ENCODE assay signal across 12 mouse cellular contexts in the genomic region with DNA sequence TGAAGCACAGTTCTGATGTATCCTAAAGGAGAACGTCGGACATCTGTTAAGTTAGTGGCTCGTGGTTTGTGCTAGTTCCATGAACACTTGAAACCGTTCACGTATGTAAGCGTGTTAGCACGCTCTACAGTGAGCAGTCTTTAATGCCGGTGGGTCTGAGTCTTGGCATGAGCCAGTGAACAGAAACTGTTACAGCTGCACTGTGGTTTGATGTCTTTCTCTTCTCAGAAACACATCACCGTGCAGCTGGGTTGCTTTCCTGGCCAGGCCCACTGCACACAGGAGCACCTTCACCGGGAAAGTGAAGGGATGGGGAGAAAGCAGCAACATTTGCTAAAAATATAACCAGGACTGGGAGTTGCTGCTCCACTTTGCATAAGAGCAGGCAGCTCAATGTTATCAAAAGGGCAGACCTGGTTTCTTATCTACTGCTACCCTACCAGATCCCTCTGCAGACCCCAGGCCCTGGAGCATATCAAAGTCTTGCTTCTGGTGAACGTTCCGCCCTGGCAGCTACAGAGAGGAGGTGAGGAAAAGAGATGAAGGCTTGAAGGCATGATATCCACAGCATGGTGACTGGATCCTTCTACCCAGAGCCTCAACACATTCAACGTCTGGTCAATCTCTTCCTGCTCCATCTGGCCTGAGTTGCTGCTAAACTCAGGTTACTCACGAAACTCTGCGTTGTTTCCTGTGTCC. TPM values are rescaled to one million over a fixed set of nuclear protein-coding genes. Genes with fewer than 3 reads are reported as not detected.
A peak's percentile ranks its signal among the peaks of the same experiment; 100 is the strongest.
DNase-seq lines count a peak whose midpoint lies in the region; ATAC-seq lines count a peak whose summit lies in the region.
"Had no signal": no experiment of that assay in that cellular context is flagged by ENCODE, and none has a peak within 500 bp of the region (broad histone marks: within the 10 kb centered on the region; RNA-seq: fewer than 3 reads in every experiment).

No protein-coding gene starts in this region.

- no peak overlapping the region for H3K4me2 ChIP-seq in kidney, embryonic 16.5 days (replicated peaks; ENCODE audit: low read depth, low read length)
- no peak overlapping the region for H3K4me2 ChIP-seq in embryonic facial prominence, embryonic 14.5 days (ENCODE audit: low read depth, low read length)
- H3K4me2 ChIP-seq in liver, embryonic 13.5 days, result no peak overlapping the region
- H3K4me2 ChIP-seq: hindbrain, embryonic 14.5 days; midbrain, embryonic 12.5 days had no signal

- 54% methylated on average over 15 of the region's 15 CpGs for WGBS in kidney, embryonic 16.5 days
- WGBS in embryonic facial prominence, embryonic 14.5 days, result 61% methylated on average over 15 of the region's 15 CpGs
- WGBS in liver, embryonic 13.5 days (ENCODE audit: insufficient replicate concordance), result 52% methylated on average over 15 of the region's 15 CpGs

- no peak overlapping the region for H3K9ac ChIP-seq in kidney, embryonic 16.5 days (replicated peaks; ENCODE audit: low read length)
- H3K9ac ChIP-seq in embryonic facial prominence, embryonic 14.5 days (ENCODE audit: low read depth, low read length), result no peak overlapping the region
- H3K9ac ChIP-seq in liver, embryonic 13.5 days, result no peak overlapping the region; the same call in 1 of the 2 replicates
- H3K9ac ChIP-seq: hindbrain, embryonic 14.5 days; midbrain, embryonic 12.5 days had no signal

- peak overlapping the region; percentile 80 for H3K27ac ChIP-seq in kidney, embryonic 16.5 days (ENCODE audit: low read length)
- peak overlapping the region; percentile 52 for H3K27ac ChIP-seq in embryonic facial prominence, embryonic 14.5 days (replicated peaks; ENCODE audit: low read depth, low read length)
- no peak overlapping the region for H3K27ac ChIP-seq in liver, embryonic 13.5 days
- H3K27ac ChIP-seq: hindbrain, embryonic 14.5 days; midbrain, embryonic 12.5 days had no signal

- no peak overlapping the region for H3K4me3 ChIP-seq in kidney, embryonic 16.5 days (ENCODE audit: low read length)
- H3K4me3 ChIP-seq in embryonic facial prominence, embryonic 14.5 days (ENCODE audit: low read depth, low read length), result no peak overlapping the region
- H3K4me3 ChIP-seq in liver, embryonic 13.5 days (replicated peaks), result no peak overlapping the region
- H3K4me3 ChIP-seq: midbrain, embryonic 12.5 days had no signal

- no peaks in the 10 kb centered on the region for H3K27me3 ChIP-seq in kidney, embryonic 16.5 days (ENCODE audit: insufficient read depth, low read length)
- no peaks in the 10 kb centered on the region for H3K27me3 ChIP-seq in embryonic facial prominence, embryonic 14.5 days (replicated peaks; ENCODE audit: control insufficient read depth, insufficient read depth, low read length)
- no peaks in the 10 kb centered on the region for H3K27me3 ChIP-seq in liver, embryonic 13.5 days

- H3K9me3 ChIP-seq in kidney, embryonic 16.5 days (ENCODE audit: low read length), result no peaks in the 10 kb centered on the region
- H3K9me3 ChIP-seq in embryonic facial prominence, embryonic 14.5 days (ENCODE audit: control insufficient read depth, low read length), result no peaks in the 10 kb centered on the region
- H3K9me3 ChIP-seq in liver, embryonic 13.5 days (replicated peaks), result no peaks in the 10 kb centered on the region
- H3K9me3 ChIP-seq: midbrain, embryonic 12.5 days had no signal

- H3K4me1 ChIP-seq in kidney, embryonic 16.5 days (ENCODE audit: insufficient read depth, low read length), result peaks cover 38% of the 10 kb centered on the region
- peaks cover 28% of the 10 kb centered on the region for H3K4me1 ChIP-seq in embryonic facial prominence, embryonic 14.5 days (ENCODE audit: control insufficient read depth, insufficient read depth, low read length)
- H3K4me1 ChIP-seq in liver, embryonic 13.5 days (replicated peaks), result peaks cover 15% of the 10 kb centered on the region

- H3K36me3 ChIP-seq in kidney, embryonic 16.5 days (ENCODE audit: insufficient read depth, low read length), result peaks cover 7% of the 10 kb centered on the region; the same call in 1 of the 2 replicates
- H3K36me3 ChIP-seq in embryonic facial prominence, embryonic 14.5 days (ENCODE audit: control insufficient read depth, insufficient read depth, low read length), result no peaks in the 10 kb centered on the region
- no peaks in the 10 kb centered on the region for H3K36me3 ChIP-seq in liver, embryonic 13.5 days
- H3K36me3 ChIP-seq: midbrain, embryonic 12.5 days had no signal

- ATAC-seq in kidney, embryonic 16.5 days (ENCODE audit: low FRiP score, low TSS enrichment), result no peak
- peak; percentile 47; the same call in 1 of the 2 replicates for ATAC-seq in embryonic facial prominence, embryonic 14.5 days (ENCODE audit: low read depth)
- peak; percentile 63 for ATAC-seq in liver, embryonic 13.5 days (ENCODE audit: low read depth)

- peak; percentile 87 for DNase-seq in heart, adult 11 months
- no peak for DNase-seq in heart, postnatal 4 days
- DNase-seq in kidney, postnatal 14 days, result no peak
- DNase-seq in embryonic facial prominence, embryonic 14.5 days (ENCODE audit: low spot score), result peak; percentile 67
- no peak for DNase-seq in liver, embryonic 13.5 days
- DNase-seq in adrenal gland, adult 8-10 months, result no peak
- no peak for DNase-seq in layer of hippocampus, postnatal 10 days (ENCODE audit: low spot score in 2 of 2)
- DNase-seq: B cell, adult 2 months; thymus, adult 18-20 months had no signal

RNA-seq across cellular contexts. Expression of a gene that starts 21.7 kb away (rescaled TPM):
- 10 to 100 TPM; 29.5 to 30.7 TPM for total RNA-seq in heart, postnatal 4 days (2021)
- polyA plus RNA-seq in kidney, embryonic 16.5 days (2015; fragmentation: Nextera tagmentation; extraction: Ambion mirVana), result 26.0 and 31.4 TPM in 2 replicates
- polyA plus RNA-seq in embryonic facial prominence, embryonic 14.5 days (2014; fragmentation: Nextera tagmentation; extraction: Ambion mirVana), result 26.7 and 27.6 TPM in 2 replicates
- 0.63 and 0.80 TPM in 2 replicates for polyA plus RNA-seq in liver, embryonic 13.5 days (2015; fragmentation: Nextera tagmentation; extraction: Ambion mirVana)
- 10 to 100 TPM; 16.9 to 21.6 (median 21.0) TPM for total RNA-seq in adrenal gland, adult 8-10 months (2022)
- total RNA-seq in layer of hippocampus, postnatal 10 days (2021), result 10 to 100 TPM; 77.2 to 82.2 TPM

Comparison
In these comparisons a context has a peak if more than half of its experiments do, and no peak if none do; other contexts are left out.
1. DNase-seq: peak in heart, adult 11 months (single experiment) and embryonic facial prominence, embryonic 14.5 days (single experiment); none in heart, postnatal 4 days (single experiment), kidney, postnatal 14 days (single experiment), liver, embryonic 13.5 days (single experiment), adrenal gland, adult 8-10 months (single experiment) and layer of hippocampus, postnatal 10 days (0 of 2).